Mouse (Mus musculus) CD4-positive, CD25-positive, alpha-beta regulatory T cell, adult 4 months (primary cell): ENCODE measurements around the gene Ankk1. TPM values are rescaled to one million over a fixed set of nuclear protein-coding genes. Genes with fewer than 3 reads are reported as not detected.

Experiments used
- polyA plus RNA-seq, 2 experiments: library from polyadenylated mRNA; unstranded; fragments of 100-300 nt; shearing (Covaris generic); gene quantifications; one replicate each; pipeline ENCODE4 v1.2.1; 2017

The Ankk1 gene
- polyA plus RNA-seq, 2 experiments from 2014 or later = not detected

Other genes starting within 250 kb of the Ankk1 start
- not detected for gene Gm4894, start 176.5 kb downstream of the Ankk1 start, polyA plus RNA-seq
- gene Drd2, start 86.4 kb downstream of the Ankk1 start, polyA plus RNA-seq = not detected
- not detected for gene Ttc12, start 59.2 kb upstream of the Ankk1 start, polyA plus RNA-seq